Mouse (Mus musculus) hematopoietic stem cell, adult 5-6 weeks (primary cell): ENCODE results near the gene Ubald1. TPM values are rescaled to one million over a fixed set of nuclear protein-coding genes. Genes with fewer than 3 reads are reported as not detected.

ENCODE experiments used
- ATAC-seq, 2 experiments: fragments of 125-278 bp in 1 of 2; replicated peaks in 1 of 2; 2 replicates each; pipeline ENCODE4 v1.8.0; 2016 to 2017; ENCODE audit warnings: inconsistent platforms in 2 of 2, mild to moderate bottlenecking in 2 of 2, moderate number of reproducible peaks in 2 of 2, low read depth in 1 of 2, moderate TSS enrichment in 1 of 2; ENCODE audit not compliant: low FRiP score in 2 of 2, poor library complexity in 2 of 2, severe bottlenecking in 2 of 2, insufficient read depth in 1 of 2, low TSS enrichment in 1 of 2
- total RNA-seq: library from RNA; stranded (forward); fragments of 172-1452, 232-1000 nt; gene quantifications from 2 replicates; pipeline ENCODE4 v1.2.3, GENCODE M21; 2017

The Ubald1 gene
- 24.3 and 40.4 TPM in 2 replicates for total RNA-seq

DNA sequence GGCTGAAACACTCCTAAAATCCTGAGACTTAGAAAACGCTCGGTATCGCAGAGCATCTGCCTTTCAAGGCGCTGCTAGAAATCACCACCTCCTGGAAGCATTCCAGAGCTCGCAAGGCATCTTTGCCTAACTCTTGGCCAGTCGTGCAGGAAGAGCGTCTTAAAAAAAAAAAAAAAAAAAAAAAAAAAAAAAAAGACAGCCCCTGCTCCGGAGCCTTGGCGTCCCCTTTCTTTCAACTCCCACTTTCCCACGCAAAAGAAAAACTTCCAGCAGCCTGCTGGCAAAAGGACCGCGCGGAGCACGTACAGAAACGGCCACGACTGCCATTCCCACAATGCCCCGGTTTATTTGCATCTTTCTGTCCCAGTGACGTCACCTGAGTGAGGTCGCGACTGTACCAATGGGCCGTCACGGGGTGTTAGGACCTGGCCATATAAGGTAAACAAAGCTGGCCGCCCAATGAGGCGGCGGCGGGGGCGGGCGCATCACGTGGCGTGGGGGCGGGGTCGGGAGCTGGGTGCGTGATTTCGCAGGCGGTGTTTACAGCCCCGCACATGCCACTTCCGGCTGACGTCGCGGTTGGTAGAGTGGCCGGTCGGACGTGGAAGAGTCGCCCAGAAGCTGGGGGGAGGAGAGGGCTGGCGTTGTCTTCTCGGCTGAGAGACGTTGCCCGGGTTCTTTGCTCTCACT, at the start of gene Ubald1:
TSS of gene Ubald1 (minus strand) at position 180 of the 690 bp plus-strand sequence.
- ATAC-seq = peak; percentile 61 to 68

DNA sequence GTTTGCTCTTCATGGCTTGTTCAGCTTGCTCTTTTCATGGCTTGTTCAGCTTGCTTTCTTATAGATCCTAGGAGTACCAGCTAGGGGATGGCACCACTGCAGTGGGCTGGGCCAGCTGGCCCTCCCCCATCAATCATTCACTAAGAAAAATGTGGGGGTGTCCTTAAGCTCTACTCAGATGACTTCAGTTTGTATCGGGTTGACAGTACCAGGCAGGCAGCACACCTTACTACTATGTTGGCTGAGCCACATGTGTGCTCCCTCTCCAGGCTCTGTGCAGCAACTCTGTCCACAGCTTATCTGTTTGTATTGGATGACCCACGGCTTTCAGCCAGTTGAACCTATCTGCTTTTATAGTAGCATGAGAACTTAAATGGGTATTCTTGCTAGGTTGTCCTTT, 48.4 kb upstream of the Ubald1 start:
- no peak for ATAC-seq

- ATAC-seq = no peak
These were observed 47.9 kb upstream of the Ubald1 start for GRCm38 (mm10) chr16:4927967-4928366.

DNA sequence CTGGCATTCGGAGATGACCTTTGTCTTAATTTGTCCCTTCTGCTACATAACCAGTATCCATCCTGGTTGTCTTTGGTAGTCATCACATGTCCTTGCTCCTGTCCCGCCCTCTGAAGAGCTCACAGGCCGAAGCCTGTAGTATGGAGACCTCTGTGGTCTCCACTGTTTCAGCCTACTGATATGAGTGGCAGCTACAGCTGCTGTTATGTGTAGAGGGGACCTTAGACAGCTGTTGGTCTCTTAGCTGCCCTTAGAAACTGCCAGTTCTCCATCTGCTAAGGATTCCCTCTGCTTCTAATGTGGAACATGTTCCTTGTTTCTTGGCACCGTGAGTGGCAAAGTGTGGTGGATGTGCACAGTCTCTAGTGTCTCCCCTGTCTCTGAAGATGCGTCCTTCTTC, 43.9 kb upstream of the Ubald1 start:
- no peak for ATAC-seq

- ATAC-seq = no peak
These were observed 42.4 kb upstream of the Ubald1 start for GRCm38 (mm10) chr16:4922481-4922880.

DNA sequence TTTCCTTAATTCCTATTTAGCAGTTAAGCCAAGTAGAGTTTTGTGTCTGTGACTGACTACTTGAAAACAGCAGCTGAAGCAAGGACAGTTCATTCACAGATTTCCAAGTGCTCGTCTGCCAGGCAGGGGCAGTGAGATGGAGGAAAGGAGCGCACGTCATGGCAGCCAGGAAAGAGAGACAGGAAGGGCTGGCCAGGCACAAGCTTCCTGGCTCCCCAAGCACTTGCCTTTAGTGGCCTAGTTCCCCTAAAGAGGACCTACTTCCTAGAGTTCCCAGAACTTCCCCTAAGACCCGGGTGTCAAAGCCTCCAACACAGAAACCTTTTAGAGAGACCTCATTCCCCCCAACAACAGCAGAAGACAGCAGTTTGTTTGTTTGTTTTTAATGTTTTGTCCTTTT, 40.4 kb upstream of the Ubald1 start:
- peak in 1 of 2 experiments; percentile 70; a peak in 3 of 4 replicates for ATAC-seq

- no peak for ATAC-seq
These were observed 36.5 kb upstream of the Ubald1 start for GRCm38 (mm10) chr16:4916608-4917007.

DNA sequence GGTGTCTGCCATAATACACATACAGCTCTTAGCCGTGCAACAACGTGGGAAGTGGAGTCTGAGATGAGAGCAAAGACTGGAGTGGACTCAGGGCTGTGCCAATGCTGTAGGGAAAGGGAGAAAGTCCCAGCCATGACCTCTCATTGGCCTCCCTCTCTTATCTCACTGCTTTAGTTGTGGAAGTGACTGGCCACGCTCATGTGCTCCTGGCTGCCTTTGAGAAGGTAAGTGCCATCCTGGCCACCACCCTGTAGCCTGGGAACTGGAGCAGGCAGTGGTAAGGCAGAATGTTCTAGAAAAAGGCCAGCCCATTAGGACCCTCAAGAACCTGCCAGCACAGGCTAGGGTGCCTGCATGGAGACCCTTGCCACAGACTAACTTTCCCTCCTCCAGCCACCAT, 35.8 kb upstream of the Ubald1 start:
- ATAC-seq = no peak

DNA sequence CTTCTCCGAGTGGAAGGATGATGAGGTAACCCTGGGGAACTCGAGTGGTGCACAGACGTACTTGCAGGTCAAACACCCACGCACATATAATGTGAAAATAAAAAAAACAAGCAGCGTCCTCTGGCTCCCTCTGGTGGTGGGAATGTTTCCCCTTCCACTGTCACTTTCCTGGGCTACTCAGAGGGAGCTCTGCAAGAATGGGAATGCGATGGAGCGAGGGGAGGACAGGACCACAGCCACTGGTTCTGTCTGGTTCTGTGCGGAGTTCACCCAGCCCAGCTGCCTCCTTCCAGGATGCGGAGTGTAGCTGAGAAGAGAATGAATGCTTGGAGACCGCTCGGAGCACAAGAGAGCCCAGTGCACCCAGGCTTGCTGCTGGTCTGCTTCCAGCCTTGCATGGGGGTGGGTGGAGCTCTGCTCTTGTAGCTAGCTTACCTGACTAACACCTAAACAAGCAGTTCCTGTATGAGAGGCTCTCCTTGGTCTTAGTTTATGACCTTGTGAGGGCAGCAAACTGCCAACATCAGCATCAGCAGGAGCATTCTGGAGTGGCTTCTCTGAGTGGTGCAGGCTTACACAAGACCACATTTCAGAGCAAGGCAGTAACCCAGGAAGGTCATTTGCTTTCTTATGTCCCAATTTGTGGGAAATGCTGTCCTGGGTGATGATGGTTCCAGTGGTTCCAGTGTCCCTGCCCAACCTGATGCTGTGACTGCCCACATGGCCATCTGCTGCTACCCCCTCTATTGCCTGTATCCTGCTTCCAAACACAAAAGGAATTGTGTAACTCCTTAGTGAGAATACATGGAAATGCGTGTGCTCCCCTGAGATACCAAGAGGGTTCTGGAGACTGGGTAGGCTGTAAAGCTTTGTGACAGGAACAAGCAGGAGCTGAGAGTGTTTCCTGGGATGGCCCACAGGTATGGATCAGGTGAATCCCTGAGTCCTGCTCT, 33.9 kb upstream of the Ubald1 start:
- peak; percentile 61 to 65 for ATAC-seq

DNA sequence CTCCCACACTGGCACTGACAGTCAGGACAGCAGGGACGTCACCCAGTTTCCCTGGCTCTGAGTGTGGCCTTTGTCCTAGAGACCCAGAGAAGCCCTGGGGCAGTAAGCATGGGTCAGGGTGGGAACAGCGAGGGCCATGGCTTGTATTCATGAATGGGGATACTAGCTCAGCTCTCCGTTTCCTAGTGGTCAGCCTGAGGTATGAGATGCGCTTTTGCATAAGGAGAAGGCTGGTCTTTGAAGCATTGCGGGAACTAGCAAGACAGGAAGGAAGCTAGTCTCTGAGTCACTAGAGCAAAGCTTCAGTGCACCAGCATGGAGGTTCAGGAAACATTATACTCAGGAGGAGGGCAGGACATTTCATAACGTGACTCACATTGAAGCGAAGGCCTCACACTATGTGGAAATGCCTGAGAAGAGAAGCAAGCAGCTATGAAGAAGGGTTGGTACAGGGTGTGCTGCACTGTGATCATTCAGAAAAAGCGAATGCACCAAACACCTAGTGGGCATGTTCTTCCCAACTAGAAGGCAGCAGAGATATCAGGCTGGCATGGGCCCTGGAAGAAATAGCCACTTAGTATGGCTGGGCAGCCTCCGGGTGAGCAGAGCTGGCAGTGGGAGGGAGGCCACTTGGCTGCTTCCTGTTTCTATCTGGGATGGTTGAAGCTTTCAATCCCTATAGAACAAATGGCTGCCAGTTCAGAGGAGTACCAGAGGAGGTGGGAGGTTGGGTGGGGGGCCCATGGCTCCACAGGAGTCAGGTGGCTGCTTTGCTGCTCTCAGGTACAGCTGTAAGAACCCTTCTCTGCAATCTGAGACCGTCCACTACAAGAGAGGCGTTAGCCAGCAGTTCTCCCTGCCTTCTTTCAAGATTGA, 33.0 kb upstream of the Ubald1 start:
- ATAC-seq = peak; percentile 54 to 66

DNA sequence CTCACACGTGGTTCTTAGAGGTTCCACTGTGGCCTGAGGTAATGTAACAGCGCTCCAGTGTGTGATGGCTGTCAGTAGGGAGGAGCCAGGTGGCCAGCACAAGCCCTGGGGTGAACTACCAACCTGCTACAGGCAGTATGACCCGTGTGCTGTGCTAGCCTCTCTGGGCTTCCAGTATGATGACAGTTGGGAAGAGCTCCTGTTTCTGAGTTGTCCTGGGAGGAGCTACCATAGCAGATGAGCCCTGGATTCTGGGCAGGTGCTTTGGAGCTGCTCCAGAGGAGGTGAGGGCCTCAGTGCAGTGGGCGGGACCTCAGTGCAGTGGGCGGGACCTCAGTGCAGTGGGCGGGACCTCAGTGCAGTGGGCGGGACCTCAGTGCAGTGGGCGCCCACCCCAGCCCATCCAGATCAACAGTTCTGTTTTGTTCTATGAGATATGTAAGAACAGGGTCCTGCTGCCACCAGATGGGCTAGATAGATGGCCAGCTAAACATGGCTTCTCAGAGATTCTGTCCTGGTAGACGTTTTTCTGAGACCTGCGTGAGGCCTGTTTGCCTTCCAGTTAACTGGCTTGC, 32.0 kb upstream of the Ubald1 start:
- no peak for ATAC-seq

DNA sequence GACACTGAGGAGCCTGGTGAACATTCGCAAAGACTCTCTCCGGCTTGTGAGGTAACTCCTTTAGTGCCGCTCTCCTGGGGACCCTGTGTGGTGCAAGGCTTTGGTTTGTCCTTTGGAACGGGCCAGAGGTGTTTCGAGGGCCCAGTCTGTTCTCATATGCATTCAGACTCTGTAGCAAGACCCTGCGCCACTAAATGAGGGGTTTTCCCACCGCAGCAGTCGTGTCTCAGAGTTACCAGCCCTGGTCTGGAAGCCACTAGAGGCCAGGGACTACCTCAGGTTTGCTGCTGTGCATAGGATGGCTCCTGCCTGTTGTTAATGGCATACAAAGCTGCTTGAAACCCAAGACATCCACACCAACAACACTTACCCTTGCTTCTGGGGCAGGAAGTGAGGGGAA, 30.6 kb upstream of the Ubald1 start:
- no peak for ATAC-seq

DNA sequence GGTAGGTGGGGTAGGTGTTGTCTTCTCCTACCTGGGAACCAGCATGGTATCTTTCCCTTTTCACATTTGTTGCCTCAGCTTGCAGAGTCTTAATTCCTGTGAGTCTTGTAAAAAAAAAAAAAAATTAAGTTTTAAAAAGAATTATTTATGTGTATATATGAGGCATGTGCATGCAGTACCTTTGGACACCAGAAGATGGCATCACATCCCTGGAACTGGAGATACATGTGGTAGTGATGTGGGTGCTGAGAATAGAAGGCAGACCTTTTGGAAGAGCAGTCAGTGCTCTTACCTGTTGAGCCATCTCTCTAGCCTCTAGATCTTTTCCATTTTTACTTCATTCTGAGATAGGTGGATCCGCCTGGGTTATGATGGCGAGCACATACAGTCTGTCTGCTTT, 29.6 kb upstream of the Ubald1 start:
- ATAC-seq = no peak

GRCm38 (mm10) chr16:4907972-4908371, 27.9 kb upstream of the Ubald1 start:
- peak; percentile 65 to 75; a peak in 3 of 4 replicates for ATAC-seq

DNA sequence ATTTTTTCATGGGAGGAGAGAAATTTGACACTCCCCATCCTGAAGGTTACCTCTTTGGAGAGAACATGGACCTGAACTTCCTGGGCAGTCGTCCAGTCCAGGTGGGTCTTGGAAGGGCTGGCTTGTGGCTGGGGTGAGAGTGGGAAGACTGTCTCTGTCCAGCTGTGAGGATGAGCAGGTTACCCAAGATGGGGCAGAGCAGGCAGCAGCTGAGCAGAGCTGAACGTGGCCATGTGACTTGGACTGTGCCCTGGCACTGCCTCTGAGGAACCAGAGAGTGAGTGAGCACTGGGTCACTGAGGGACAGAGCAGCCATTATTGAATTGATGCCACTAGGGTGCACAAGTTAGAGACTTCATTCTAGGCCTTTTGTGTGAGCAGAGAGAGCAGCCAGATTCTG, 27.3 kb upstream of the Ubald1 start:
- ATAC-seq = no peak

DNA sequence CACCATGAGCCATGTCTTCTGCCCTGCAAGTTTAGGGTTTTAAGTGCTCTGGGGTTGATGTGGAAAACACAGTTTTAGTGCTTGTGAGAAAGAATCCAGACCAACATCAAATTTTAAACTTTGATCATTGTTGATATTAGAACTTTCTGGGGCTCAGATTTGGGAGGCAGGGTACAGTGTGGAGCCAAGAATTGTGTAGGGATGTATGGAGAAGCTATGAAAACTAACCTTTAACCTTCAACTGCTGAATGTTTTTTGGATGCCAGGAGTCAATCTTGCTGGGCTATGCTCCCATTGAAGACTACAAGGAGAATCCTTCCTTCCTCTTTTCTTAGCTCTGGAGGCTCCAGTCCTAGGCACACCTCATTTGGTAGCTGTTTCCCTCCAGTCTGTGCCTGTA, 26.4 kb upstream of the Ubald1 start:
- ATAC-seq = no peak

GRCm38 (mm10) chr16:4905591-4905990, 25.5 kb upstream of the Ubald1 start:
- no peak for ATAC-seq
